Mouse (Mus musculus): Measurements from ENCODE around the gene Aqp3. TPM values are rescaled to one million over a fixed set of nuclear protein-coding genes. Genes with fewer than 3 reads are reported as not detected.

The Aqp3 gene
- 228 and 237 TPM in 2 replicates for polyA plus RNA-seq (2012; rRNA removed)

GRCm38 (mm10) chr4:41097871-41098576 is at the start of gene Aqp3:
Aqp3 (minus strand) TSS chr4:41098183.

DNA sequence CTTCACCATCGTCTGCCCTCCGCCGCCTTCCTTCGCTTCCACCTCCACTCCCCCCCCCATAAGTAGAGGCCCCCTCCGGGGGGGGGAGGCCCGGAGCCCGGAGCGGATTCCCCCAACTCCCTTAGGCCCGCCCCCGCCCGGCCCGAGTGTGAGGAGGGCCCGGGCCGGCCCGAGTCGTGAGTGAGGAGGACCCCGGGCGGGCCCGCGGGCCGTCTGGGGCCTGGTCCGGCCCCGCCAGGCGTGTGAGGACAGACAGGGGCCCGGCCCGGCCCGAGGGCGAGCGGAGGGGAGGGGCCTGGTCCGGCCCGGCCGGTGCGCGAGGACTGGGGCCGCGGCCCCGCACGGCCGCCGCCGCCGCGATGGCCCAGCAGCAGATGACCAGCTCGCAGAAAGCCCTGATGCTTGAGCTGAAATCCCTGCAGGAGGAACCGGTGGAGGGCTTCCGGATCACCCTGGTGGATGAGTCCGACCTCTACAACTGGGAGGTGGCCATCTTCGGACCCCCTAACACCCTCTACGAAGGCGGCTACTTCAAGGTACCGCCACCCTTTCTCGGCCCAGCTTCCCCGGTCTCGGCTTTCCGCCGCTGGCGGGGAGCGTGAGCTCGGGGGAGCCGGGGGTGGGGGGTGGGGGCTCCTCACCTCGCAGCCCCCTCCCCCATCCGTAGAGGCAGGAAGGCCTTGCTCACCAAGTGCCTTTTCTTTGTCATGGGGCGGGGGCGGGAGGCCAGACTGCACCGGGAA is 37.9 kb upstream of the Aqp3 start, which contains the start of gene Ube2r2:
Gene Ube2r2 (plus strand): TSS at position 33 of the 743 bp plus-strand sequence.

DNA sequence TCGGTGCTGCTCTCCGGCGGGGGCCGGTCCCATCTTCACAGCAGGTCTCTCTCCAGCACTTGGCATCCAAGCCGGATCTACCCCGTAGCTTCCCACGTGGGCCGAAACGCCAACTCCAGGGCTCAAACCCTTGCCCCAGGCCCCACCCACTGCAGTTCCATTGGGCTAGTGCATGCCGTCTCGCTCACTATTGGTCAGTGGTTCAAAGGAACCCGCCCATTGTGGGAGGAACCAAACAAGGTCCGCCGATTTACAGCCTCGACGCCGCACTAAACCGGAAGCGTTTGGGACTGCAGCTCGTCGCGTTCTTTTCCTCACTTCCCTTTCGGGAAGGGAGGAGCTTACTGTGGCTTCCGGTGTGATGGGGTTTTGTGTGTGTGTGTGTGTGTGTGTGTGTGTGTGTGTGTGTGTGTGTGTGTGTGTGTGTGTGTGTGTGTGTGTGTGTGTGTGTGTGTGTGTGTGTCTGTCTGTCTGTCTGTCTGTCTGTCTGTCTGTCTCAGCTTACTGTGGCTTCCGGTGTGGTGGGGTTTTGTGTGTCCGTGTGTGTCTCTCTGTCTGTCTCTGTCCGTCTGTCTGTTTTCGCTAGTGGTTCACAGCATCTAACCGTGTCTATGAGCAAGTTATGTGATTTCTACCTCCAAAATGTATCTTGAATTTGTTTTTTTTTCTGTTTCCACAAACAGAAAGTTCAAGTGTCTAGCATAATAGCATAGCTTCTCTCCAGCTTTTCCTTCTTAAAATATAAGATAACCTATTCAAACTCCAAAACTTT is 26.4 kb upstream of the Aqp3 start, which contains the start of gene Nol6:
Gene Nol6 (minus strand): TSS at position 276 of the 772 bp plus-strand sequence.

GRCm38 (mm10) chr4:41047524-41048271 is 50.3 kb downstream of the Aqp3 start, which contains the start of gene Aqp7:
Aqp7 (minus strand) TSS chr4:41048139.

Other genes starting within 250 kb of the Aqp3 start
- gene B4galt1, start 244.2 kb downstream of the Aqp3 start, polyA plus RNA-seq (2012; rRNA removed): 41.2 and 75.7 TPM in 2 replicates
- gene Spink4, start 178.1 kb downstream of the Aqp3 start, polyA plus RNA-seq (2012; rRNA removed): 360 and 1,188 TPM in 2 replicates
- 199 and 471 TPM in 2 replicates for gene Bag1, start 149.9 kb downstream of the Aqp3 start, polyA plus RNA-seq (2012; rRNA removed)
- 1.5 and 2.9 TPM in 2 replicates for gene Chmp5, start 149.8 kb downstream of the Aqp3 start, polyA plus RNA-seq (2012; rRNA removed)
- gene Nfx1, start 127.3 kb downstream of the Aqp3 start, polyA plus RNA-seq (2012; rRNA removed): 5.9 and 7.3 TPM in 2 replicates
- gene Aqp7, start 50.0 kb downstream of the Aqp3 start, polyA plus RNA-seq (2012; rRNA removed): 0.75 and 0.87 TPM in 2 replicates
- gene Nol6, start 26.3 kb upstream of the Aqp3 start, polyA plus RNA-seq (2012; rRNA removed): 15.8 and 18.2 TPM in 2 replicates
- gene Ube2r2, start 37.6 kb upstream of the Aqp3 start, polyA plus RNA-seq (2012; rRNA removed): 12.8 and 19.4 TPM in 2 replicates
- gene Ubap2, start 177.0 kb upstream of the Aqp3 start, polyA plus RNA-seq (2012; rRNA removed): 97.0 and 116 TPM in 2 replicates
- gene Dcaf12, start 216.7 kb upstream of the Aqp3 start, polyA plus RNA-seq (2012; rRNA removed): 8.7 and 9.7 TPM in 2 replicates

Measured in stomach, adult 2 months (tissue).